Mouse (Mus musculus): ENCODE measurements around the gene Vps51.

DNA sequence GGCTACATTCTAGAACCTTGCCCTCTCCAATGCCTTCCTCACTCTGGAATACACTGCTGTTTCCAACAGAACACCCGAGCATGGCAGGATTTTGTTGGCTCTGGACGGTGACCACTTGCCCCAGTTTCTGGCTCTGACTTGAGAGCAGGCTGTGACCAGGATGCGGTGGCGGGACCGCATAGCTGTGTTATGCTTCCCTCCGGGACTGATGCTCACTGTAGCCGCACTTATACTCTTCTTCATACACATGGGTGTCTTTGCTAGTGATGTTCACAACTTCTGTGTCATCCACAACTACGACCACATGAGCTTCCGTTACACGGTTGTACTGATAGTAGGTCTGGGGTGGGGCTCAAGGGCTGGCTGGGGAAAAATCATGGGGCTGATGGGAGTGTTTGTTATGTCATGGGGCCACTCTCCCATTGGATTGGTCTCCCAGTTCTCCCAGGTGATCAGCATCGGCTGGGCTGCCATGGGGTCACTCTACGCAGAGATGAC, 3.0 kb upstream of the Vps51 start, which contains the start of gene Tmem262:
- TF ChIP-seq CTCF (IDR thresholded peaks at IDR 0.05; ENCODE audit: borderline replicate concordance, control insufficient read depth, extremely low read depth, insufficient read depth, low read length, poor library complexity): no peak
- TF ChIP-seq POLR2A (IDR thresholded peaks at IDR 0.05; ENCODE audit: control insufficient read depth, extremely low read depth, insufficient read depth, low read length, poor library complexity): no peak

Data from thymus, adult 2 months (tissue).